Mouse (Mus musculus) CH12.LX (cell line): ENCODE data around the gene Trabd2b.

Experiments
- CTCF ChIP-seq, 2 experiments: IDR thresholded peaks in 1 of 2; conservative IDR thresholded peaks in 1 of 2; 2 replicates each; pipeline ENCODE4 v1.5.1; 2011 to 2012; ENCODE audit warnings: low read depth in 2 of 2, low read length in 2 of 2, improper control_type of control experiment in 1 of 2, inconsistent platforms in 1 of 2, mild to moderate bottlenecking in 1 of 2, moderate library complexity in 1 of 2
- E2F4 ChIP-seq: IDR thresholded peaks from 2 replicates; pipeline ENCODE4 v1.6.1; 2011; ENCODE audit warnings: low read depth, low read length, improper control_type of control experiment; ENCODE audit not compliant: insufficient replicate concordance
- EP300 ChIP-seq: IDR thresholded peaks from 2 replicates; pipeline ENCODE4 v1.6.1; 2011; ENCODE audit warnings: low read length, improper control_type of control experiment
- HCFC1 ChIP-seq: IDR thresholded peaks from 2 replicates; pipeline ENCODE4 v1.6.1; 2012; ENCODE audit warnings: low read depth, mild to moderate bottlenecking, inconsistent platforms, low read length, improper control_type of control experiment
- KAT2A ChIP-seq: IDR thresholded peaks from 2 replicates; pipeline ENCODE4 v1.6.1; 2012; ENCODE audit warnings: low read length, improper control_type of control experiment, inconsistent platforms; ENCODE audit not compliant: insufficient replicate concordance
- MAFK ChIP-seq: IDR thresholded peaks from 2 replicates; pipeline ENCODE4 v1.6.1; 2011; ENCODE audit warnings: low read length, improper control_type of control experiment; ENCODE audit not compliant: insufficient replicate concordance
- MEF2A ChIP-seq: IDR thresholded peaks from 2 replicates; pipeline ENCODE4 v1.6.1; 2014; ENCODE audit warnings: low read depth, mild to moderate bottlenecking, inconsistent platforms, low read length, improper control_type of control experiment, borderline replicate concordance
- NELFE ChIP-seq: IDR thresholded peaks from 2 replicates; pipeline ENCODE4 v1.6.1; 2011; ENCODE audit warnings: low read depth, low read length, improper control_type of control experiment
- POLR2A ChIP-seq: IDR thresholded peaks from 2 replicates; pipeline ENCODE4 v1.6.1; 2011; ENCODE audit warnings: low read depth, mild to moderate bottlenecking, improper control_type of control experiment, low read length
- POLR2AphosphoS2 ChIP-seq: IDR thresholded peaks from 2 replicates; pipeline ENCODE4 v1.6.1; 2011; ENCODE audit warnings: low read depth, low read length, improper control_type of control experiment
- RCOR1 ChIP-seq: conservative IDR thresholded peaks from 2 replicates; pipeline ENCODE4 v1.6.1; 2012; ENCODE audit warnings: low read depth, mild to moderate bottlenecking, inconsistent platforms, low read length, improper control_type of control experiment
- SIN3A ChIP-seq: IDR thresholded peaks from 2 replicates; pipeline ENCODE4 v1.6.1; 2012; ENCODE audit warnings: low read length, improper control_type of control experiment, inconsistent platforms
- TBP ChIP-seq: conservative IDR thresholded peaks from 2 replicates; pipeline ENCODE4 v1.6.1; 2011; ENCODE audit warnings: low read depth, low read length, improper control_type of control experiment
- TCF12 ChIP-seq: IDR thresholded peaks from 2 replicates; pipeline ENCODE4 v1.6.1; 2014; ENCODE audit warnings: low read depth, mild to moderate bottlenecking, inconsistent platforms, low read length, improper control_type of control experiment

DNA sequence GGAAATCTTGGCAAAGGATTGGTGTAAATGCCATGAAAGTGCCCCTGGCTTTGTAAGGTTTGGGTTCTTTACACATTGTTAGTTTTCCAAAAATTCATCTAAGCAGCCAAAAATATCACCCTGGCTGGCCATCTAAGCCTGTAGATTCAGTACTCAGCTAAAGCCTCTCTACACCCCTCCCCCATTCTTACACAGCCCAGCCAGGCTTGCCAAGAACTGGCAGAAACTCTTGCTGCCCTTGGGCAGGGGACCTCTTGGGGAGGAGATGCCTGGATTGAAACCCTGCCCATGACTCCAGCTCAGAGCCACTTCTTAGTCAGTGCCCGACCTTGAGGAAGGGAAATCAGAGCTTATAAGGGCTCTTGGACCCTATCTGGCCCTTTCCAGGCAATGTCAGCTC is 207.6 kb downstream of the Trabd2b start:
- TF ChIP-seq CTCF (conservative IDR thresholded peaks at IDR 0.05 in 1 of 2, IDR thresholded peaks at IDR 0.05 in 1 of 2; ENCODE audit: low read depth in 2 of 2, low read length in 2 of 2): no peak
- TF ChIP-seq POLR2A: no peak
- no peak for TF ChIP-seq NELFE
- no peak for TF ChIP-seq MAFK
- no peak for TF ChIP-seq EP300
- no peak for TF ChIP-seq TBP
- TF ChIP-seq TCF12: no peak
- no peak for TF ChIP-seq POLR2AphosphoS2
- no peak for TF ChIP-seq E2F4
- no peak for TF ChIP-seq RCOR1
- no peak for TF ChIP-seq KAT2A
- TF ChIP-seq MEF2A: no peak
- TF ChIP-seq SIN3A: no peak
- no peak for TF ChIP-seq HCFC1
